Mouse (Mus musculus) layer of hippocampus, adult 2 months (tissue): ENCODE results near the gene Mvb12b. TPM values are rescaled to one million over a fixed set of nuclear protein-coding genes. Genes with fewer than 3 reads are reported as not detected.
A peak's percentile ranks its signal among the peaks of the same experiment; 100 is the strongest.

ENCODE experiments used
- DNase-seq, 2 experiments: peaks; one replicate each; pipeline ENCODE4 v3.0.0; 2022; ENCODE audit warnings: low spot score in 2 of 2
- H3K27ac ChIP-seq: fragments of 200-600 bp; 2 replicates; pipeline ENCODE4 v1.8.1; 2022
- H3K4me3 ChIP-seq: fragments of 200-600 bp; 2 replicates; pipeline ENCODE4 v1.8.1; 2022; ENCODE audit warnings: mild to moderate bottlenecking
- CTCF ChIP-seq: fragments of 200-600 bp; conservative IDR thresholded peaks from 2 replicates; pipeline ENCODE4 v1.8.1; 2022; ENCODE audit warnings: antibody characterized with exemption, mild to moderate bottlenecking, moderate library complexity
- total RNA-seq, 2 experiments: library from RNA; stranded (reverse); gene quantifications; 2 replicates each; pipeline ENCODE4 v1.2.3; 2021

Mvb12b gene
- total RNA-seq, 2 experiments from 2014 or later = 82.0 to 83.6 TPM

- no peak for DNase-seq
- no peak for TF ChIP-seq CTCF
- H3K4me3 ChIP-seq = no peak overlapping the region
- no peak overlapping the region for H3K27ac ChIP-seq
Observed at GRCm38 (mm10) chr2:33708096-33708495, 179.7 kb downstream of the Mvb12b start.

- H3K27ac ChIP-seq = no peak overlapping the region
- no peak overlapping the region for H3K4me3 ChIP-seq
- DNase-seq = no peak
- TF ChIP-seq CTCF = no peak
Observed at GRCm38 (mm10) chr2:33706403-33706802, 181.3 kb downstream of the Mvb12b start.

- no peak overlapping the region for H3K4me3 ChIP-seq
- TF ChIP-seq CTCF = no peak
- H3K27ac ChIP-seq = no peak overlapping the region
- DNase-seq = no peak
Observed at GRCm38 (mm10) chr2:33705687-33706320, 181.9 kb downstream of the Mvb12b start.

- DNase-seq = no peak
- TF ChIP-seq CTCF = no peak
- no peak overlapping the region for H3K4me3 ChIP-seq
- H3K27ac ChIP-seq = no peak overlapping the region
Observed at GRCm38 (mm10) chr2:33703286-33703685, 184.5 kb downstream of the Mvb12b start.

- no peak overlapping the region for H3K27ac ChIP-seq
- no peak for TF ChIP-seq CTCF
- H3K4me3 ChIP-seq = no peak overlapping the region
- DNase-seq = no peak
Observed at GRCm38 (mm10) chr2:33702705-33703104, 185.0 kb downstream of the Mvb12b start.

GRCm38 (mm10) chr2:33701446-33701815 lies 186.3 kb downstream of the Mvb12b start:
- no peak for DNase-seq
- no peak overlapping the region for H3K4me3 ChIP-seq
- no peak for TF ChIP-seq CTCF
- H3K27ac ChIP-seq = no peak overlapping the region

GRCm38 (mm10) chr2:33700581-33701445 lies 186.9 kb downstream of the Mvb12b start:
- no peak for TF ChIP-seq CTCF
- no peak overlapping the region for H3K4me3 ChIP-seq
- no peak for DNase-seq
- H3K27ac ChIP-seq = no peak overlapping the region

GRCm38 (mm10) chr2:33698898-33699297 lies 188.8 kb downstream of the Mvb12b start:
- DNase-seq = no peak
- peak; percentile 48 for TF ChIP-seq CTCF
- Histone ChIP-seq H3K4me3 (no peak overlapping the region), H3K27ac (no peak overlapping the region)

- no peak for DNase-seq
- peak; percentile 41 for TF ChIP-seq CTCF
- Histone ChIP-seq H3K4me3 (no peak overlapping the region), H3K27ac (no peak overlapping the region)
Observed at GRCm38 (mm10) chr2:33696428-33696827, 191.3 kb downstream of the Mvb12b start.

- no peak overlapping the region for H3K27ac ChIP-seq
- H3K4me3 ChIP-seq = no peak overlapping the region
- no peak for DNase-seq
- TF ChIP-seq CTCF = peak; percentile 25; the same call in 1 of the 2 replicates
Observed at GRCm38 (mm10) chr2:33693931-33694330, 193.8 kb downstream of the Mvb12b start.

- no peak overlapping the region for H3K4me3 ChIP-seq
- peak in 1 of 2 experiments; percentile 27 for DNase-seq
- no peak overlapping the region for H3K27ac ChIP-seq
- peak; percentile 80 for TF ChIP-seq CTCF
Observed at GRCm38 (mm10) chr2:33689880-33690462, 197.8 kb downstream of the Mvb12b start.

GRCm38 (mm10) chr2:33689155-33689879 lies 198.4 kb downstream of the Mvb12b start:
- DNase-seq = no peak
- no peak for TF ChIP-seq CTCF
- Histone ChIP-seq H3K4me3 (no peak overlapping the region), H3K27ac (no peak overlapping the region)

GRCm38 (mm10) chr2:33683594-33683993 lies 204.2 kb downstream of the Mvb12b start:
- no peak overlapping the region for H3K27ac ChIP-seq
- TF ChIP-seq CTCF = no peak
- no peak overlapping the region for H3K4me3 ChIP-seq

More at GRCm38 (mm10) chr2:33683594-33683993, 204.2 kb downstream of the Mvb12b start:
- no peak for DNase-seq
